Mouse (Mus musculus) splenic B cell, adult 2 months (primary cell): ENCODE data around the gene Atp23.

ENCODE experiments used
- DNase-seq: peaks from one replicate; pipeline ENCODE4 v3.0.0-alpha.2; 2011; ENCODE audit warnings: low read depth, low spot score
- H3K27me3 ChIP-seq: 2 replicates; pipeline ENCODE4 v1.6.1; 2012; ENCODE audit warnings: mild to moderate bottlenecking, low read length, moderate library complexity, mixed read lengths; ENCODE audit not compliant: control insufficient read depth, poor library complexity, insufficient read depth, severe bottlenecking
- H3K36me3 ChIP-seq: 2 replicates; pipeline ENCODE4 v1.6.1; 2012; ENCODE audit warnings: mild to moderate bottlenecking, low read length, moderate library complexity, mixed read lengths; ENCODE audit not compliant: control insufficient read depth, poor library complexity, insufficient read depth, severe bottlenecking

Gene Atp23

DNA sequence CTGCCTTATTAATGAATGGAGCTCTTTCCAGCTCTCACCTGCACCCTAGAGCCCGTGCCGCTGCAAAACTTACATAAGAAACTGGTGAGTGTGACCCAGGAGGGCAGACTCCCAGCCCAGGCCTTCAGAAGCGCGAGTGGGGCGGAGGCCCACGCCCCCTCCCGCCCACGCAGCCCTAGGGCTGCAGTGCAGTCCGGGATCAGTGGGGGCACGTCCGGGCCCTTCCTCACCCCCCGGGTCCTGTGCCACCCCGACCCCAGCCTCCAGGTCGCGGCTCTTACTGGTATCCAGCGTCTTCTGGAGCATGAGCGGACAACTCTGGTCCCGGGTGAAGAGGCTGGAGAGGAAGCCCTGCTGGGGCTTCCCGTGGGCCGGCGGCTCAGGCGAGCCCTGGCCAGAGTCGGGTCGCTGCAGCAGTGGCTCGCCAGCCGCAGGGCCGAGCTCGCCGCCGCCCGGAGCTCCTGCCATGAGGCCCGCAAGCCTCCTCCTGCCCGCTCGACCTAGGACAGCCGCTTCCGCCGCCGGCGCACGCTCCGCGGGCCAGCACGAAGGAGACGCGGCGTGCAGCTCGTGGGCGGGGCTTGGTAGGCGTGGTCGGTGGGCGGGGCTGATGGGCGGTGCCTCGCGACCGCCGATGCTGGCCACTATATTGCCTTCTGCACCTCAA, at the start of gene Atp23:
Atp23 (minus strand) TSS at position 535 of the 667 bp plus-strand sequence.
- Histone ChIP-seq H3K27me3 (no peaks in the 10 kb centered on the region; the same call in 1 of the 2 replicates), H3K36me3 (no peaks in the 10 kb centered on the region; the same call in 1 of the 2 replicates)
- peak; percentile 90 for DNase-seq

- Histone ChIP-seq H3K27me3 (no peaks in the 10 kb centered on the region), H3K36me3 (no peaks in the 10 kb centered on the region)
- DNase-seq, result no peak
Measured at GRCm38 (mm10) chr10:126950572-126950971, 49.4 kb upstream of the Atp23 start.

- no peaks in the 10 kb centered on the region for H3K36me3 ChIP-seq
- H3K27me3 ChIP-seq, result no peaks in the 10 kb centered on the region
- no peak for DNase-seq
Measured at GRCm38 (mm10) chr10:126949824-126950223, 48.7 kb upstream of the Atp23 start.

DNA sequence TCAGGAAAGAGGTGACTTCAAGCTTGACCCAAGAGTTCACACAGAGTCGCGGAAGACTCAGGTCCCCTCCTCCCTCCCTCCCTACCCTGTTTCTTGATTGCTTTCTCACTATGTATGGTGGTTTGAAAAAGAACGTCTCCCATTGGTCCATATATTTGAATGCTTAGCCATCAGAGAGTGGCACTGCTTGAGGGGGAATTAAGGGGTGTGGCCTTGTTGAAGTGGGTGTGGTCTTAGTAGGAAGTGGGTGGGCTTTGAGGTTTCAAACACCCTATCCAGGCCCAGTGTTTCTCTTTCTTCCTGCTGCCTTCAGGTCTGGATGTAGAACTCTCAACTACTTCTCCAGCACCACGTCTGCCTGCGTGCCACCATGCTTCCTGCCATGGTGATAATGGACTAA, 44.4 kb upstream of the Atp23 start:
- H3K27me3 ChIP-seq, result no peaks in the 10 kb centered on the region
- no peak for DNase-seq
- no peaks in the 10 kb centered on the region for H3K36me3 ChIP-seq

DNA sequence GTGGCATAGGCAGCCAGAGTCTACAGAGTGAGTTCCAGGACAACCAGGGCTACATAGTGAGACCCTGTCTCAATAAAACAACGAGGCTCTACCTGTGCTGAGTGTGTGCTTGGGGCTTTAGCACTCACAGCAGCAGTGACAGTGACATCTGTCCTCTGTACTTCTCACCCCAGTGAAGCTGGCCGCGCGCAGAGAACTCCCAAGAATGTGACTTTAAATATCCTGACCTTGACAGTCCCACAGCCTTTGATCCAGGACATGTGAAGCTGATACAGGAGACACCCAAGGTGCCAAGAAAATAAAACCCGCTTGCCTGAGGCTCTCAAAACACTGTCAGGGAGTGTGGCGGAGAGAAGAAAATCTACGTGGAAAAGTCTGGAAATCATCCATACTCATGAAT, 39.8 kb upstream of the Atp23 start:
- DNase-seq, result no peak
- Histone ChIP-seq H3K36me3 (no peaks in the 10 kb centered on the region), H3K27me3 (no peaks in the 10 kb centered on the region)

DNA sequence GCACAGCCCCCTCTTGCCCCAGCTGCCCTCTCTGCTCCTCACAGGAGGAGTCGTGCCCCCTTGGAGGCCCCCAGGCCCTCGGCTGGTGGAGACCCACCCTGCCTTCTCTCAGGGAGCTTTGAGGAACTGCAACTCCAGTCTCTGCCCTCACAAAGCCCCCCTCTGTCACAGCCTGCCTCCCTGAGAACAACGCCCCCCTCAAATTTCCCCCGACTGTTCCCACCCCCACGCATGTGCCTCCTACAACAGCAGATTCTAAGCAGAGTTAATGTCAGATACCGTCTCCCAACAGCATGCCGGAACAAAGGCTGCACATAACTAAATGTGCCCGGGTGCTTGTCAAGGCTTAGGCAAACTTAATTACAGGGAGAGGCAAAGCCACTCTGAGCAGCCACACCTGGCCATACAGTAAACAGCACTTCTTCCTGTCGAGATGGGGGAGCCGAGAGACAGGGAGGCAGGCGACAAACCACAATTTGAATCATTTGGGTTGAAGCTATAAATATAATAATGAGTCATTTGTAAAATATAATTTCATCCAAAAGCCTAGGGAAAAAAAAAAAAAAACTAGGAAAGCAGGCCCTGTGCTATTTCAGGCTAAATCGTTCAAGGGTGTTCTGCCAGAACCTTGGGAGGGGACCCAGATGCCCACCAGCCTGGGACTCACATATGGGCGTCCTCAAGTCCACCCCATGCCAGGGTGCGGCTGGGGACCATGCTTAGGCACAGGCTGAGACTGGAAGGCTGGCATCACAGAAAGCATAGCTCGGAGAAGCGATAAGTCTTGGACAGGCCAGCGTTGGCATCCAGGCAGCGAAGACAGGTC, 34.6 kb upstream of the Atp23 start:
- DNase-seq, result no peak
- H3K36me3 ChIP-seq, result no peaks in the 10 kb centered on the region
- H3K27me3 ChIP-seq, result no peaks in the 10 kb centered on the region

DNA sequence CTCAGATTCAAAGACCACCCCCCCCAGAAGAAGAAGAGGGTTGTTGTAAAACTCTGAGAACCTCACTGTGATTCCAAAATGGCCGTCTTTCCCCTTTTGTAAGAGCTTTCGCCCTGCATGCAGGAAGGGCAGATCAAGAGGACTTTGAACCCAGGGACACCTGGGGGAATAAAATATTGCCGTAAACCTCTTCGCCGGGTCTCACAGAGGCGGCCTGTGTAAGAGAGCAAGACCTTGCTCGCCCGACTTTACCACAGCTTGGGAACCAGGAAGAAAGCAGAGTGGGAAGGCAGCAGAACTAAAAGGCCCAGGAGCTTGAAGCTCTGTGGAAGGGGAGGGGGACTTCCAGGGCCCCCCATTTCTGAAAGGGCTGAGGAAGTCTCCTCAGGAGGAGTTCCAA, 34.0 kb upstream of the Atp23 start:
- H3K36me3 ChIP-seq, result no peaks in the 10 kb centered on the region
- DNase-seq, result no peak
- no peaks in the 10 kb centered on the region for H3K27me3 ChIP-seq

DNA sequence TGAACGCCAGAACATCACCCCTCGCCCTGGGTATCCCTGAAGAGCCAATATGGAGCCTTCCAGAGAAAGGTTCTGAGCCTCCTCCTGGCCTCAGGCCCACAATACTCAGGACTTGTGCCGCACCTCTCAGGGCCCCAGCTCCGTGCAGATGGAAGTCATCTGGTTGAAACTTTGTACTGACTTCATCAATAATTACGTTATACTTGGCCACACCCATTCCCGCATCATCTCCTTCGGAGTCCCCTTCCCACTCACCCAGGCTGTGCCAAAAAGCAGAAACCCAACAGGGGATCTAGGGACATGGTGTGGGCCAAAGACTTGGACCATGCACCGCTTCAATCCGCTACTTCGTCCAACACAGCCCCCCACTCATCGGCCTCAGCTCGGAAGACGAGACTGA, 33.4 kb upstream of the Atp23 start:
- no peaks in the 10 kb centered on the region for H3K27me3 ChIP-seq
- H3K36me3 ChIP-seq, result no peaks in the 10 kb centered on the region
- no peak for DNase-seq

DNA sequence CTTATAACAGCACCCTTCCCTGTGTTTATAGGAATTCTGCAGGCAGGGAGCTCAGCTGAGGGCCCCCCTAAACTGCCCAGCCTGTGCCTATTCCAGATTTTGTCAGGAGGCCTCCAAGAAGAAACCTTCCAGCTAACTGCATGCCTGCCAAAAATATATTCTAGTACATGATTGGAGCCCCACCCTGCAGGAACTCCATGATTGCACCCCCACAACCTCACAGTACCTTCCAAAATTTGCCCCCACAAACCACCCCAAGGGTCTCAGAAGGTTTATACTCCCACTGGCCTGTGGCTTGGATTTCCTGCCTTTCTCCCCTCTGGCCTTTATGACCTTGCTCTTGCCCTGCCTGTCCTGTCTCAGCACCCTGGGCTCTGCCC, 30.6 kb upstream of the Atp23 start:
- H3K36me3 ChIP-seq, result no peaks in the 10 kb centered on the region
- H3K27me3 ChIP-seq, result no peaks in the 10 kb centered on the region; the same call in 1 of the 2 replicates
- DNase-seq, result no peak

DNA sequence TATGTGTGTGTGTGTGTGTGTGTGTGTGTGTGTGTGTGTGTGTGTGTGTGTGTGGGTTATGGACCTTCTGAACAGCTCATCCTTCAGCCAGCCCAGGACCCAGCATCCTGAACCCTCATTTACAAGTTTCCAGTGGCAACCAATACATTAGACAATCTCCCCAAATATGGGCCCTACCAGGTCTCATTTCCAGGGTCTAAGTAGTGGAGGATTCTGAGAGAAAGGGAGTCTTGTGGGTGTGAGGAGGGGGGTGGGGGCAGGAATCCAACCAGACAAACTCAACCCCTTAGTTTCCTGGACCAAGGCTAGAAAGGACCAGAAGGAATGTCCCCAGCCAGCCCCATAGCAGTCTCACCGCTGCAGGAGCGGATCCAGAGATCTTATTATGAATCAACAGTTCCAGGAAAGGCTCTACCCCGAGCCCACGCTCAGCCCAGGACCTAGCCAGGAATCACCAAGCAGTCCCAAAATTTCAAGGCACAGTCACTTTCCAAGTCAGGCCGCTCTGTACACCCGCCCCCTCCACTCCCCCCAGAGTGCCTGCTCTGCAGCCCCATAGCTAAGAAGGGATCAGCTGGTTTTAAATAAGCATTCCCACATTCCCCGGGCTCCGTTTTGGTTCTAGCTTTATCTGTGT, 30.1 kb upstream of the Atp23 start:
- H3K36me3 ChIP-seq, result no peaks in the 10 kb centered on the region
- DNase-seq, result no peak
- H3K27me3 ChIP-seq, result no peaks in the 10 kb centered on the region; the same call in 1 of the 2 replicates

DNA sequence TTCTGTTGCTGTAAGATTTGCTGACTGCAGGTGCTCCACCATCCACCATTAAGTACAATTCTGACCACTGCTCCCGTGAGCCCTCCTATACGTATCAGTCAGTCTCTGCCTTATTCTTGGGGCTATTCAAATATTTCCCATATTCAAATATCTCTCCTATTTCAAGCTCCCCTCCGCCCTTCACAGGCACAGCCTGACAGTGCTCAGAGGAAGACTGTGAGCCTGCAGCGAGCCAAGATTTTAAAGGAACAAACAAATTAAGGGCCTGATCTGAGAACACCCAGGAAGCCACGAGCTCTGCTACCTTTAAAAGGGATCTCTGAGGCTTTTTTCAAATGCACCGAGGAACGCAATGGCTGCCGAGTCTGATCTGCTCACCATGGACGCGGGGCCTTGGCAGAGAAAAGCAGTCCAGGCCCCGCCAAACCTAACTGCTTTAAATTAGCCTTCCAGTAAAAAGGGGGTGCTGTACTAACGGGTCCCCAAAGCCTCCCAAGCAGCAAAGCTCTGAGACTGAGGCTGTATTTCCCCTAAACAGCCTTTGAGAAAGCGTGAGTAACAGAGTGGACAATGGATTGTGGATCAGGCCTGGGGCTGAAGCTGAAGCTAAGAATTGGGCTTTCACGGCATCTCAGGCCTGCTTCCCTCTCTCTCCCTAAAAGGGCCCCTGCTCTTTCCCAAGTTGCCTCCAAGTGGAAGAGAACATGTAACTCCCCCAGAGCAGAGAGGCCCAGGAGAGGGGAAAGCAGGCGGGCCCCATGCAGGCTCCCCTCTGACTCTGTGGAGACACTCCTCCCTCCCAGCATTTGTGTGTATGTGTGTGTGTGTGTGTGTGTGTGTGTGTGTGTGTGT, 29.3 kb upstream of the Atp23 start:
- DNase-seq, result no peak
- no peaks in the 10 kb centered on the region; the same call in 1 of the 2 replicates for H3K27me3 ChIP-seq
- no peaks in the 10 kb centered on the region for H3K36me3 ChIP-seq

DNA sequence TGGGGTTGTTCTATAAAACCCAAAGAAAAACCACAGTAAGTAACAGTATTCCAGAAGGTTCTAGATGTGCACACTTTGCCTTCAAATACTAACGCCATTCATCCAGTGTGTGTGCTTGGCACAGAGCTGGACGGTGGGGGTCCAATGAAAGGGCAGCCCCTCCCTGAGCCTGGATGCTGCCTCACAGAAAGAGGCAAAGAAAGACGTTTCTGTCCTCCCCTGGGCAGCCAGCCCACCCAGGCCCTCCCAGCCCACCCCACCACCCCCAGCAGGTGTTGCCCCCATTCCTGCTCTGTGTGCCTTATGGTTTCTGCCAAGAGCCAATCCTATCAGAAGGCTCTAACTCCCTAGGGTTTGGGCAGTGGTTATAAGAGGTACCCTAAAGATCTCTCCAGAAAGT, 28.4 kb upstream of the Atp23 start:
- no peak for DNase-seq
- no peaks in the 10 kb centered on the region; the same call in 1 of the 2 replicates for H3K27me3 ChIP-seq
- H3K36me3 ChIP-seq, result no peaks in the 10 kb centered on the region

- Histone ChIP-seq H3K36me3 (no peaks in the 10 kb centered on the region), H3K27me3 (no peaks in the 10 kb centered on the region; the same call in 1 of the 2 replicates)
- no peak for DNase-seq
Measured at GRCm38 (mm10) chr10:126928819-126929206, 27.7 kb upstream of the Atp23 start.

DNA sequence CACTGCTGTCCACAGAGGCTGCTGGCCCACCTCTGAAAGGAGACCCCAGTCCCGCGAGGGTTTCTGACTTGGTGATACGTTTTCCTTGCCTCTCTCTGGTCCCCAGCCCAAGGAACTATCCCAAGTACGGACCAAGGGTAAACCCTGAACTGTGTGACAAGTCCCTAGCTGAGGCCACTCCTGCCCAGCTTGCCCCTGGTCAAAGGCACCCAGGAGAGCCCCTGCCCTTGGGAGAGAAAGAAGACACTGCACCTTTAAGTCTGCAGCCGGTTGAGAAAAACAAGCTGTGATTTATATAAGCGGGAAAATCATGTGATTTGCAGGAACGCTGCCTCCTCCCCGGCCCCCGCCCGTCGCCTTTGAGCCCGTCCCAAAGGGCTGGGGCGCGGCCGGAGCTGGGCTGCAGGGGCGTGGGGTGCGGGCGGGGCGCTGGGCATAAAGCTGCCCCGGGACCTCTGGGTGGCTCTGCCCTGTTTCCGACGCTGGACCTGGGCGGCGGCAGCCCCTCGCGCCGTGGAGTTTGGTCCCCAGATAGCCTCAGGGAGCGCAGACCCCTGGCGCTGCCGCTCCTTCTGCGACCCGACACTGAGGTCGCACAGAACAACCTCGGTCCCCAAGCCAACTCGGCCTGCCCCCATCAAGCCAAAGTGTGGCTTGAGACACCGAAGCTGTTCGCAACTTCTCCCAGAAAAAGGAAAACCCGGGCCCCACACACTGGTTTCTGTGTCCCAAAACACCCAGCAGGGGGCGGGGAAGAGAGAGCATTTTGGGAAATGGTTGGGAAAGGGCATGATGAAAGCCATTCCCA, 27.1 kb upstream of the Atp23 start:
- H3K27me3 ChIP-seq, result no peaks in the 10 kb centered on the region; the same call in 1 of the 2 replicates
- DNase-seq, result no peak
- no peaks in the 10 kb centered on the region for H3K36me3 ChIP-seq
